Mouse (Mus musculus): Measurements from ENCODE around the gene Dnah10. TPM values are rescaled to one million over a fixed set of nuclear protein-coding genes. Genes with fewer than 3 reads are reported as not detected.

The Dnah10 gene
- polyA plus RNA-seq, 1 experiment: 0.04 TPM

DNA sequence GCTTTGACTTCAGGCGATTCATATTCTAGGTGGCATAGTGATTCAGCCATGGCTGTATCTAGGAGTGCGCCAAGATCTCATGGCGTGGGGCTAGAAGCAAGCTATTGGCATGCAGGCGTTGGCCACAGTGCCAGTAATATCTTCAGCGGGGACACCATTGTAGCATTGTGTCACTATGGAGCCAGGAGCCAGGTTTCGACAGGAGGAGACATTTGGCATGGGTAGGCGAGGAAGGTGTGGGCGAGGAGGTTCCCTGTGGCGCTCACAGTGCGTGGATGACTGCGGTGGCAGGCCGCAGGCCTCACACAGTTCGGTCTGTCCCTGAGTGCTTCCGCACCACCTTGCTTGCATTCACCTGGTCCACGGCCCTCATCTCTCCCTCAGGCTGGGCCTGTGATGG is 110.3 kb downstream of the Dnah10 start:
- Histone ChIP-seq H3K36me3 (ENCODE audit: control insufficient read depth) (no peaks in the 10 kb centered on the region), H3K9me3 (ENCODE audit: control insufficient read depth, low read length) (no peaks in the 10 kb centered on the region), H3K4me1 (ENCODE audit: control insufficient read depth) (no peaks in the 10 kb centered on the region), H3K27me3 (ENCODE audit: control insufficient read depth) (no peaks in the 10 kb centered on the region), H3K4me3 (replicated peaks) (no peak overlapping the region)
- TF ChIP-seq GATA1 (IDR thresholded peaks at IDR 0.05; ENCODE audit: low read length) (no peak), TAL1 (IDR thresholded peaks at IDR 0.05; ENCODE audit: low read length) (no peak)

- Histone ChIP-seq H3K9me3 (ENCODE audit: control insufficient read depth, low read length) (no peaks in the 10 kb centered on the region), H3K36me3 (ENCODE audit: control insufficient read depth) (no peaks in the 10 kb centered on the region), H3K4me1 (ENCODE audit: control insufficient read depth) (no peaks in the 10 kb centered on the region), H3K4me3 (replicated peaks) (no peak overlapping the region), H3K27me3 (ENCODE audit: control insufficient read depth) (no peaks in the 10 kb centered on the region)
- no peak for TF ChIP-seq GATA1 (IDR thresholded peaks at IDR 0.05; ENCODE audit: low read length)
- no peak for TF ChIP-seq TAL1 (IDR thresholded peaks at IDR 0.05; ENCODE audit: low read length)
Measured at GRCm38 (mm10) chr5:124836075-124836474, 111.2 kb downstream of the Dnah10 start.

DNA sequence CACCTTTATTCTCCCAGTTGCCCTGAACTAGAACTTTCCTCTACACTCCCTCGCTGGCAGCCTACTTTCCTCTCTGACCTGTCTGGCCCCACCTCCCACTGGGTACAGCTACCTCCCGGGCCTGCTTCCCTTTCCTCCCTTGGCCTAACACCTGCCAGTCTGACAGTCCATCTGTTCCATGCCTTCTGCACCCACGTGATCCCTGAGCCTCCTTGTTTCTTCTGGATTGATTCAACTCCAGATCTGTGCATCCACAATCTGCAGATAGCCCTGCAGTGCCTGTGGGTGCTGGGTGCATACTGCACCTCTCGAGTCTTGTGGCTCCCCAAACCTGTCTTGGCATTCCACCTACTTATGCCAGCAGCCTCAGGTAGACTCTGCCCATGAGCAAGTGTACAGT is 111.7 kb downstream of the Dnah10 start:
- no peaks in the 10 kb centered on the region for H3K27me3 ChIP-seq (ENCODE audit: control insufficient read depth)
- H3K36me3 ChIP-seq (ENCODE audit: control insufficient read depth): no peaks in the 10 kb centered on the region
- H3K9me3 ChIP-seq (ENCODE audit: control insufficient read depth, low read length): no peaks in the 10 kb centered on the region
- no peak overlapping the region for H3K4me3 ChIP-seq (replicated peaks)
- H3K4me1 ChIP-seq (ENCODE audit: control insufficient read depth): no peaks in the 10 kb centered on the region
- no peak for TF ChIP-seq GATA1 (IDR thresholded peaks at IDR 0.05; ENCODE audit: low read length)
- TF ChIP-seq TAL1 (IDR thresholded peaks at IDR 0.05; ENCODE audit: low read length): no peak

- H3K4me1 ChIP-seq (ENCODE audit: control insufficient read depth): no peaks in the 10 kb centered on the region
- no peaks in the 10 kb centered on the region for H3K9me3 ChIP-seq (ENCODE audit: control insufficient read depth, low read length)
- no peaks in the 10 kb centered on the region for H3K27me3 ChIP-seq (ENCODE audit: control insufficient read depth)
- no peaks in the 10 kb centered on the region for H3K36me3 ChIP-seq (ENCODE audit: control insufficient read depth)
- H3K4me3 ChIP-seq (replicated peaks): no peak overlapping the region
- TF ChIP-seq TAL1 (IDR thresholded peaks at IDR 0.05; ENCODE audit: low read length) (no peak), GATA1 (IDR thresholded peaks at IDR 0.05; ENCODE audit: low read length) (no peak)
Measured at GRCm38 (mm10) chr5:124840202-124840601, 115.3 kb downstream of the Dnah10 start.

DNA sequence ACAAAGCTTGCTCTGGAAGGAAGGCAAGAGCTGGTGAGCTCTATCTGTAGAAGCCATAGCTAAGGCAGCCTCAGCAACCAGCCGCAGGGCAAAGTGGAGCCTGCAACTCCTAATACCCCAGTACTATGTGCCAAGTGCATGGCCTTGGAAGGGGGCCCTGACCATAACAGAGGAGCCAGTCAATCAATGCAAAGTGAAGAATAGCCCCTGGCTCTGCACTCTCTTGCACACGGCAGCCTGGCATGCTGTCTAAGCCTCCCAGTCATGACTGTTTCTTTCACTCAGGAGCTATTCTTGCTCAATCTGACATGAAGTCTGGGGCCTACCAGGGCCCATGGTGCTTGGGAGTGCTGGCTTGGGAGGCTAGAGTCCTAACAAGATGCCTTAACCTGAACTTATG is 115.8 kb downstream of the Dnah10 start:
- H3K4me1 ChIP-seq (ENCODE audit: control insufficient read depth): no peaks in the 10 kb centered on the region
- H3K9me3 ChIP-seq (ENCODE audit: control insufficient read depth, low read length): no peaks in the 10 kb centered on the region
- H3K27me3 ChIP-seq (ENCODE audit: control insufficient read depth): no peaks in the 10 kb centered on the region
- H3K36me3 ChIP-seq (ENCODE audit: control insufficient read depth): no peaks in the 10 kb centered on the region
- H3K4me3 ChIP-seq (replicated peaks): no peak overlapping the region
- TF ChIP-seq TAL1 (IDR thresholded peaks at IDR 0.05; ENCODE audit: low read length) (no peak), GATA1 (IDR thresholded peaks at IDR 0.05; ENCODE audit: low read length) (no peak)

- TF ChIP-seq TAL1 (IDR thresholded peaks at IDR 0.05; ENCODE audit: low read length) (no peak), GATA1 (IDR thresholded peaks at IDR 0.05; ENCODE audit: low read length) (no peak)
- H3K27me3 ChIP-seq (ENCODE audit: control insufficient read depth): no peaks in the 10 kb centered on the region; the same call in 1 of the 2 replicates
- no peaks in the 10 kb centered on the region for H3K36me3 ChIP-seq (ENCODE audit: control insufficient read depth)
- H3K4me1 ChIP-seq (ENCODE audit: control insufficient read depth): no peaks in the 10 kb centered on the region
- no peaks in the 10 kb centered on the region for H3K9me3 ChIP-seq (ENCODE audit: control insufficient read depth, low read length)
- H3K4me3 ChIP-seq (replicated peaks): no peak overlapping the region
Measured at GRCm38 (mm10) chr5:124843386-124843785, 118.5 kb downstream of the Dnah10 start.

- no peak overlapping the region for H3K4me3 ChIP-seq (replicated peaks)
- no peaks in the 10 kb centered on the region for H3K9me3 ChIP-seq (ENCODE audit: control insufficient read depth, low read length)
- H3K27me3 ChIP-seq (ENCODE audit: control insufficient read depth): no peaks in the 10 kb centered on the region; the same call in 1 of the 2 replicates
- H3K36me3 ChIP-seq (ENCODE audit: control insufficient read depth): no peaks in the 10 kb centered on the region
- TF ChIP-seq TAL1 (IDR thresholded peaks at IDR 0.05; ENCODE audit: low read length): no peak
- H3K4me1 ChIP-seq (ENCODE audit: control insufficient read depth): no peaks in the 10 kb centered on the region
Measured at GRCm38 (mm10) chr5:124844929-124845328, 120.0 kb downstream of the Dnah10 start.

DNA sequence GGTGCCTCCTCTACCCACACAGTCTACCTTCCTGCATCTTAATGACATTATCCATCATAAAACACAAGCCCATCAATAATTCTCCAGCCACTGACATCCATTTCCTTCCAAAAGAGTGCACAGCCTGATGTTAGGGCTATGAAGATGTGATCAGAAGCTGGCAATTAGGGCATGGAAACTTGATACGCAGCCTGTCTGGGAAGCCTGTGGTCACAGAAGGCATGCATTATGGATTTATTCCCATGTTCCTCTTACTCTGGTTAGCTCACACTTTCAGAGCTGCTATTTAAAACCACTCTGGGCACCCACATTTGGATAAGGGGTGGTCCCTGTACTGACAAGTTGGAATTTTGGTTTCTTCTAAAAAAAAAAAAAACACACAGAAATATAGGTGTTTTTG is 122.1 kb downstream of the Dnah10 start:
- Histone ChIP-seq H3K9me3 (ENCODE audit: control insufficient read depth, low read length) (no peaks in the 10 kb centered on the region), H3K4me1 (ENCODE audit: control insufficient read depth) (no peaks in the 10 kb centered on the region), H3K4me3 (replicated peaks) (no peak overlapping the region), H3K27me3 (ENCODE audit: control insufficient read depth) (no peaks in the 10 kb centered on the region; the same call in 1 of the 2 replicates), H3K36me3 (ENCODE audit: control insufficient read depth) (no peaks in the 10 kb centered on the region)
- no peak for TF ChIP-seq TAL1 (IDR thresholded peaks at IDR 0.05; ENCODE audit: low read length)
- no peak for TF ChIP-seq GATA1 (IDR thresholded peaks at IDR 0.05; ENCODE audit: low read length)

GRCm38 (mm10) chr5:124848994-124849393 is 124.1 kb downstream of the Dnah10 start:
- Histone ChIP-seq H3K4me3 (replicated peaks) (no peak overlapping the region), H3K4me1 (ENCODE audit: control insufficient read depth) (no peaks in the 10 kb centered on the region), H3K27me3 (ENCODE audit: control insufficient read depth) (peaks cover 3% of the 10 kb centered on the region; the same call in 1 of the 2 replicates), H3K9me3 (ENCODE audit: control insufficient read depth, low read length) (no peaks in the 10 kb centered on the region), H3K36me3 (ENCODE audit: control insufficient read depth) (no peaks in the 10 kb centered on the region)
- no peak for TF ChIP-seq GATA1 (IDR thresholded peaks at IDR 0.05; ENCODE audit: low read length)
- TF ChIP-seq TAL1 (IDR thresholded peaks at IDR 0.05; ENCODE audit: low read length): no peak

DNA sequence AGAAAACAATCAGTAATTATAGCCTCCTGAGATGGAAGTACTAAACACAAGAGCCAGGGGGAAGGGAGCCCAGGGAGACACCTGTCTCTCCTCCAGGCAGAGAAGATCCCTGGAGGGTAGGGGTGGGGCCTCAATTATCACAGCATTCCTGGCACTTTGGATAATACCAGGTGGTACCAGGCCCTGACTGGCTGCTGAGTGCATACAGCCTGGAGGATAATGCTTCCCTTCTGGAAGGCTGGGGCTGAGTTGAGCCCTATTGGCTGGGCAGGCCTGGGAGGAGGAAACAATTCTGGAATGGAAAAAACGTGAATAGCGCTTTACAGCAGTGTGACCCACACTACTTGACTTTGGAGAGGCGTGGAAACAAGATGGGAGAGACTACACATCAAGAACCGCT is 126.7 kb downstream of the Dnah10 start:
- TF ChIP-seq GATA1 (IDR thresholded peaks at IDR 0.05; ENCODE audit: low read length) (no peak), TAL1 (IDR thresholded peaks at IDR 0.05; ENCODE audit: low read length) (no peak)
- no peaks in the 10 kb centered on the region for H3K9me3 ChIP-seq (ENCODE audit: control insufficient read depth, low read length)
- H3K4me1 ChIP-seq (ENCODE audit: control insufficient read depth): no peaks in the 10 kb centered on the region
- H3K27me3 ChIP-seq (ENCODE audit: control insufficient read depth): peaks cover 20% of the 10 kb centered on the region
- no peaks in the 10 kb centered on the region for H3K36me3 ChIP-seq (ENCODE audit: control insufficient read depth)
- no peak overlapping the region for H3K4me3 ChIP-seq (replicated peaks)
